Mouse (Mus musculus): Measurements from ENCODE around the gene Drg1.

Gene Drg1

DNA sequence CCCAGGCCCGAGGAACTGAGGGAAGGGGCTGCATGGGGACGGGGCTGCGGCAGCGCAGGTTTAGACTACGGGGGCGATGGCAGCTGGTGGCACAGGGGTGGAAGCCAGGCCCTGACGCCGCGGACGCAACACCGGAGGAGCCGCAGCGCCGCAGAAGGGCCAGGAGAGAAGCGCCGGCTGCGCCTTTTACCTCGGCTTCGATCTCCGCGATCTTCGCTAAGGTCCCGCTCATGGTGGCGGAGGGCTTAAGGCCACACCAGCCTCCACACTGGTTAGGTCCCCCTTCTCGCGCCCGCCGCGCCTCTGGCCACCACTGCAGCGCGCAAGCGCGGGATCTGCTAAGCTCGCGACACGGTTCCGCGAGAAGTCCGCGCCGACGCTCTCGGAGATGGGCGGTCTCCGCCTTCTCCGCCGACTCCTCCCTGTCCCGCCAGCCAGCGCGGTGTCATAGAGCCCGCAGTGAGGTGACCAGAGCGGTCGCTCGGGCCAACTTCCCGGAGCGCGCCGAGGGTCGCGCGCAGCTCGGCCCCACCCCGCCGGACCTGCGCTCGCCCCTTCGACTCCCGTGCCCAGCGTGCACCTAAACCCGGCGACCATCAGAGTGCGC, at the start of gene Drg1:
TSS of gene Drg1 (minus strand) at position 337 of the 607 bp plus-strand sequence.
- peak; percentile 99 for DNase-seq (ENCODE audit: low read depth, low spot score)

DNA sequence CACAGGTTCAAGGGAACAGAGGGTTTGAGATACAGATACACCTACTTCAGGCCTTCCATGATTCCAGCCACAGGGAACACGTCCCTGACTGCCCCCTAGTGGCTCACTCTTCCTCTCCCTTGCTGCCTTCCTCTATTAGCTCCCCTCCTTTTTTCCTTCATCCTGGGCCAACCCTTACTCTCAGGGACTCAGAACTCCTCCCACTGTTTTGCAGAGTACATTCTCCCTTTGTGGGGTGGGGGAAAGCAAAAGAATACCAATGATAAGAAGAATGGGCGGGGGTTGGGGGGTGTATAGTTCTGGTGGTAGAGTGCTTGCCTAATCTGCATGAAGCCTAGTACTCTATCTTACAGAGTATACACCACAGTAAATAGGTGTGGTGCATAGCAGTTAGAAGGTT, 47.9 kb upstream of the Drg1 start:
- DNase-seq (ENCODE audit: low read depth, low spot score) = peak; percentile 95

DNA sequence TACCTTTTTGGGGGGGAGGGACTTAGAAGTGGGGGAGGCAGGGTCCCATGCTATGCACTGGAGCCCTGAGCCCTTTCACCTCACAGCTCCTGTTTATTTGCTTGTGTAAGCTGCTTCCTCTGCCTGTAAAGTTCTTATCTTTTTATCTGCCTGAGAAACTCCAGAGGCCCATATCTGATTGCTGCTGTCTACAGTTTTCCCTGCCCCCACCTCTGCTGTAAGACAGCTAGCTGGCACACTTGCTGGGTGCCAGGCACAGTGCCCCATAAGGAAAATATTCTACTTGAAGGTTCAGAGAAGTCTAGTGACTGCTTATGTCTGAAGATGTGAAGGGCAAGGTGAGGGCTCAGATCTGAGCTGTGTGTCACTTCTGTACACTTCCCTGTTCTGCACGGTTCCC, 47.1 kb upstream of the Drg1 start:
- no peak for DNase-seq (ENCODE audit: low read depth, low spot score)

DNA sequence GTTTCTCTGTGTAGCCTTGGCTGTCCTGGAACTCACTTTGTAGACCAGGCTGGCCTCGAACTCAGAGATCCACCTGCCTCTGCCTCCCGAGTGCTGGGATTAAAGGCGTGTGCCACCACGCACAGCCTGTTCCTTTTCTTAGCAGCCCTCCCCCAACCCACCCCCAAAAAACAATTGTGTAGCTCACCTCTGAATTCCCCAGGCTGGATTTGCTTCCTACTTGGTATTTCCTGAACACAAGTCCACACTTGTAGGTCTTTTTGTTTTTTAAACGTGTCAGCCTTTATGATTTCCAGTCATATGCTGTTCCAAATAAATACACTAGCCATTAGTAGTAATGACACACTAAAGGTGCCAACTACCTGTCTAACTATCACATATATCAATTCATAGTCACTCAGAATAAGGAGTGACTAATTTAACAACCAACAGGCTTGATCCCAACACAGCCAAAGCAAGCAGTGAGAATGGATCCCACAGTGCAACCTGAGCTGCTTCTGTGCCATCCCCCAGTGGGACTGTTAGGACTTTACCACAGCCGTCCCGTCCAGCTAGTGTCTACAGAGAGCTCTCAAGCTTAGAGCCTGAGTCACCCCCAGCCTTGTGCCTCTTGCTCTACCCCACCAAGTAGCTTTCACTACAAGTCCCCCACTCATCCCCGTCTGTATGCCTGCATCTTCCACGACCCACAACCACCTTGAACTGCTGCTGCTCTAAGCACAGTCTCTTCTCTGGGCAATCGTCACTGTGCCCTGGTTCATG, 45.6 kb upstream of the Drg1 start:
- DNase-seq (ENCODE audit: low read depth, low spot score) = no peak

DNA sequence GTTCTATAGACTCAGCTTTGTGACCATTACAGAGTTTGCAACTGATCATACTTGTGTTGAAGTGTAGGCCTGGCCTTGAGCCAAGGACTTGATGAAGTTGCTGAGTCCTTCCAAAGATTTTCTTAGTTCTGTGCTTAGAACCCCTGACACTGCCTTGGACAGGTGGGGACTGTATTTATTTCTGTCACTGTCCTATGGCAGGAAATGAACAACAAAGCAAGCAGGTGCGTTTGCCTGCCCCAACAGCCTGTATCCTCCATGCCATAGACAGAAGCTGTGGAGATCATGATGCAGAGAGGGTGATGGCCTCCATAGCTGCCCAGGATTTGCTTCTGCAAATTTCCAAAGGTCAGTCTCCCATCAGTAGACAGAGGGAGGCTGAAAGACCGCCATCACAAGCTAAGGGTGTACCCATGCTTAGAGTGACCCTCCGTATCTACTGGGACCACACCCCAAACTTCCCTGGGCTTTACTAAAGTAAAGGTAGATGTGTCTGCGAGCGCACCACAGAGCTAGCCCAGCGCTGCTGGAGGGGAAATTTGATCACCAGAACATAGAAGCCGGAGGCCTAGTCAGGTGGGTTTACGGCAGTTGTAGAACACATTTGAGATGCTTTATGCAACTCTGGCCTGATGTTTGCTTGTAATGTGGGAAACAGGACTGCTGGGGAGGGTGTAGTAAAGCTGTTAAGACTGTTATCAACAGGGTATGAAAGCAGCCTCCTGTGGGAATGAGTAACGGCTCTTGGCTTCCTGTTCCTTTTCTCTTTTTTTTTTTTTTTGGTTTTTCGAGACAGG, 44.8 kb upstream of the Drg1 start:
- DNase-seq (ENCODE audit: low read depth, low spot score) = no peak

DNA sequence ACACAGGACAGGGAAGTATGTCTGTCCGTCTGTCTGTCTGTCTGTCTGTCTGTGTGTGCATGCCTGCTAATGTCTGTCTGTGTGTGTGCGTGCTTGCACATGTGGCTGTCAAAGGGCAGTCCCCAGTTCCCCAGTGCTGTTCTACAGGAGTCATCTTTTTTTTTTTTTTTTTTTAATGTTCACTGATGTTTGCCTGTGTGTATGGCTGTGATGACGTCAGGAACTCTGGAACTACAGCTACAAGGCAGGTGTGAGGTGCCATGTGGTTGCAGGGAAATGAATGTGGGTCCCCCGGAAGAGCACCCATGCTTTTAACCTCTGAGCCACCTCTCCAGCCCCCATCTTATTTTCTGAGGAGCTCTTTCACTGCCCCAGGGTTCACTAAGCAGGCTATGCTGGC, 43.7 kb upstream of the Drg1 start:
- no peak for DNase-seq (ENCODE audit: low read depth, low spot score)

DNA sequence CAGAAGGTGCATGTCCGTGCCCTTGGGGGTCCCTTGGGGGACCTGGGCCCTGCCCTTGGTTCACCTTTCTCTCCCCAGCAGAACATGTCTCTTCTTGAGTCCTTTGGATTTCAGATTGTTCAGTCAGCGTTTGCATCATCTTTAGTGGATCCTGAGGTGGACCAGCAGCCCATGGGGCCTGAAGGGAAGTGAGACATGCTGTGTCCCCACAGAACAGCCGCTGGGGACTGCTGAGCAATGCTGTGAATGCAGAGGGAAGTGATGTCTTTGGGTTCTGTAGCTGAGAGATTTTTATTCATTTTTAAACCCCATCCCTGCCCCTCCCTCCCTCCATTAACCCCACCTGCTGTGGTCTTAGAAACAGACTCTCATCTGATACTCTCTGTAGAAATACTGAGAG, 41.7 kb upstream of the Drg1 start:
- no peak for DNase-seq (ENCODE audit: low read depth, low spot score)

DNA sequence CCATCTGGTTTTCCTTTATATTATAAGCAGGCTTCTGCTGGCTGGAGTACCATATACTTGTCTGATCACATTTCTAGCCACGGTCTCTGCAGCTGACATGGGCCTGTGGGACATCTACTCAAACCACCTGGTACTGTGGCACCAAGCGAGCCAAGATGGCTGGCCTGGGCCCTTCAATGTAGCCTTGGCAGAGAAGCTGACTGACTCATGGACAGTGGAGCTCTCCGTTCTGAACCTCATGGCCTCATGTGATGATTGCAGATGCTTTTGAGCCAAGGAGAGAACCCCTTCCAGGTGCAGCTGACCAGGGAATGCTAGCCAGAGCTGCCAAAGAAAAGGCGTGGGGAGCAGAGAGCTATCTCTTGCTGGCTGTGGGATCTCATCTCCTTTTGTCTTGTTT, 39.6 kb upstream of the Drg1 start:
- DNase-seq (ENCODE audit: low read depth, low spot score) = no peak

DNA sequence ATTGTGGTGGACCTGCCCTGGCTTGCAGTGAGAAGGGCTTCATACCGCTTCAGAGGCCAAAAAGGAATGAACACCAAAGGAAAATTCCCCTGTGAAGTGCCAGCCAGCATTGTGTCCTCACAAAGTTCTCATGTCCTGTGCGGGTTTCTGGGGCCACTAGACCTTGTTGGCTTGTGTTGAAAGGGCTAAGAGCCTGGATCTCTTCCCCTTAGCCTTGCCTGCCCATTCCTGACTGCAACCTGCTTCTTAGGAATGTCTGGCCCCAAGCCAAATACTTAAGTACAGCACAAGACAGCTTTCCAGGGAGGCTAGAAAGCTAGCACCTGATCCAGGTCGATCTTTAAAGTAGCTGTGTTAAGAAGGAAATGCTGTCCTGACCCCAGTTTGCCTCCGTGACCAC, 36.6 kb upstream of the Drg1 start:
- DNase-seq (ENCODE audit: low read depth, low spot score) = peak; percentile 70

DNA sequence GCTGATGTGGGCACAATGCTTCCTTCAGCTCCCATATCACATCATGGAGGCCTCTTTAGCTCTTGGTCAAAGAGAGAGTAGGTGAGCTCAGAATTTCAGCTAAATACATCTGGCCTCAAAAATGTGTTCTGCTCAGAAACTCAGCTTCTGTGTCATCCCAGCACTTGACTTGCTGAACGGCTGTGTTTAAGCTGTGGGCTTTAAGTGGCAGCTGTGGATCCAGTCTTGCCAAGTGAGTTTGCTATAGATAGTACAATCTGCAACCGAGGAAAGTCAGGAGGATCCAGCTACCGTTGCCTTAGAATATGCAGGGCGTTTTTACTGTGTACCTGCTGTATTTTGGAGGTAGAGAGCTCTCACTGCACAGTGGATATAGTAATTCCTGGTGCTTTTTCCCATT, 36.2 kb upstream of the Drg1 start:
- no peak for DNase-seq (ENCODE audit: low read depth, low spot score)

DNA sequence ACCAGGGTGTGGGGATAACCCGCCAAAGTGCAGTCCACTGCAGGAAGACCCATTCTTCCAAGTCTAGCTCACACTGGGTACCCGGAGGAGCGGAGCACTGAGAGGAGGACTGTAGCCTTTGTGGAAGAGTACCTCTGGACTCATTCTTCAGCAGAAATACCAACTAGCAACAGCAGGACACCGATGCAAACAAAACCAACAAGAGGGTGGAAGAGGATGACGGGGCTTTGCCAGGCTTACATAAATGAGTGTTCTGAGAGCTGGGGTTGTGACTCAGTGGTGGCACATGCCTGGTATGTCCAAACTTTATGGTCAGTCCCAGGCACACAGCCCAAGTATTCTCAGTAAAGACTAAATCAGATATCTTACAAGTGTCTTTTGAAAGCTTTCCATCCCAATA, 34.9 kb upstream of the Drg1 start:
- no peak for DNase-seq (ENCODE audit: low read depth, low spot score)

DNA sequence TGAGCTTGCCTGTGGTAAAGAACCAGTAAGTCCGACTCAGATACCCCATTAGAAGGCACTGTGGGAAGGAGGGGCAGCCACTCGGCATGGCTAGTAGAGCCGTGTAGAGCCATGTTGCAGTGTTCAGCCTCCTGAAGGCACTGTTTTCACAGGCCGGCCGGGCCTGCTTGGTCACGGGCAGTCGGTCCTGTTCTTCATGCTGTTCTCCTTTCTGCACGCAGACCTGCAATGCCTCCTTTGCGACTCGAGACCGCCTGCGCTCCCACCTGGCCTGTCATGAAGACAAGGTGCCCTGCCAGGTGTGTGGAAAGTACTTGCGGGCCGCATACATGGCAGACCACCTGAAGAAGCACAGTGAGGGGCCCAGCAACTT, 32.6 kb upstream of the Drg1 start:
- no peak for DNase-seq (ENCODE audit: low read depth, low spot score)

DNA sequence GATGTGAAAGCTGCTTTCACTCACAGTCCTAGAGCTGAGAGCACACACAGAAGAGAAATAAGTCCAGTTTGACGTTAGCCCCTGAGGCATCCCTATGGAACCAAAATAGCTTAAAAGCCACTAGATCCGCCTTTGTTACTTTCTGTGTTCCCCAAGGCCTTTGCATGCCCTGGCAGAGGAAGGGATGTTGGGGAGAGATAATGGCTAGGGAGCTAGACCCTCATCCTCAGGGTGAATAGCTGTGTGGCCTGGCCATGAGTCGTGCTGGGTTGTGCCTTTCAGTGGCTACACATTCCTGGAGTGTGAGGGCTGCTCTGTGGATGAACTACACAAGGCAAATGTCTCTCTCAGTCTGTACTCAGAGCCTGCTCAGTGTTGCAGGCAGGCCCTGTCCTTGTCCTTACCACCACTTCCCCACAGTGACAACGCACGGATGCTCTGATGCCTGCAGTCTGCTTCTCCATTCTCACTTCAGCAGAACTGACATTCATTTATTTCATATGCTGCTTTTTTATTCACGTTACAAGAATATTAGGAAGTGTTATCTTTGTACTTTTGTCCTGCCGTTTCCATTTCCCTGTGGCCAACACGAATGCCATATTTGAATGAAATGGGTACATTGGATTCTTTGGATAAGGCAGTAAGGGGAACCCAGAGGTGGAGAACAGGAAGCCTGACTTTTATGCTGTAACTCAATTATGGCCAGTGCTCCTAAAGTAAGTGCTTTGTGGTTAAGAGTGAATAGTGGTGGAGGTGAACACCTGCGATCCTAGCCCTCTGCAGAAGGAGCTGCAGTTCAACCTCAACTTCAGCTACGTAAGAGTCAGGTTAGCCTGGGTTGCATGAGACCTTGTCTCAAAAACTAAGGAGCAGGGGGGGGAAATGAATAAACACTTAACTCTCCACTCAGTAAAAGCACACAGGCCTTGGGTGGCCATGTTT, 31.9 kb upstream of the Drg1 start:
- DNase-seq (ENCODE audit: low read depth, low spot score) = no peak

DNA sequence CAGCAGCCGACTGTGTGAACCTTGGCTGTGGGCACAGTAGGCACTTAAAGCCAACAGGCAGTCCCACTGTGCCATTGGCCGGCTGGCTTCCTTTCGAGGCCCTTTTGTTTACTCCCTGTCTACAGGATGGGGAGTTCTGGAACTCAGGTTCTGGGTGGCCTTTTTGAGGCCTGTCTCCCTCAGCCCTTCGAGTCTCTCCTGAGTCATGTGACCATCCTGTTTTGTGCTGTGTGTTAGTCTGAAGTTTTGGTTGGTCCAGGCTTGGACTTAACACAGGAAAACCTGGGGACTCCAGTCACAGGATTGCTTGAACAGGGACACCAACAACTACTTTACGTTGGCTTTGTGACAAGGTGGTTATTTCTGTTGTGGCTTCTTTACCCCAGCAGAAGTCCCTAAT, 29.8 kb upstream of the Drg1 start:
- DNase-seq (ENCODE audit: low read depth, low spot score) = no peak

DNA sequence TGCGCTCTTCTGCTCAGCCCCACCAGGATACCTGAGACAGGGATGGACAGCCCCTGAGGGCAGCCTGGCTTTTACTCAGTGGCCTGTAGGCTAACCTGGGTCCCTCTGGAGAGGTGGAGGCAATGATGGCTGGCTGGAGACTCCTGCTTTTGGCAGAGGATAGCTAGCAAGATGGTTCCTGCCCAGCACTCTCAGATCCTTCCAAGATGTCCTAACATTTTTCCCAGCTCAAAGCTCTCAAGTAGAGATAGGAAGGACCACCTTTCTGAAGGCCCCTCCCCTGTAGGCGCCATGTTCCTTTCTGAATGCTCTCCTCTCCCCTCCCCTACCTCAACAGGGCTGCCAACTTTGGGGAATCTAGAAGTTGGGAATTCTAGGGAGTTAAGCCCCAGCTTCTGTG, 28.4 kb upstream of the Drg1 start:
- DNase-seq (ENCODE audit: low read depth, low spot score) = no peak

DNA sequence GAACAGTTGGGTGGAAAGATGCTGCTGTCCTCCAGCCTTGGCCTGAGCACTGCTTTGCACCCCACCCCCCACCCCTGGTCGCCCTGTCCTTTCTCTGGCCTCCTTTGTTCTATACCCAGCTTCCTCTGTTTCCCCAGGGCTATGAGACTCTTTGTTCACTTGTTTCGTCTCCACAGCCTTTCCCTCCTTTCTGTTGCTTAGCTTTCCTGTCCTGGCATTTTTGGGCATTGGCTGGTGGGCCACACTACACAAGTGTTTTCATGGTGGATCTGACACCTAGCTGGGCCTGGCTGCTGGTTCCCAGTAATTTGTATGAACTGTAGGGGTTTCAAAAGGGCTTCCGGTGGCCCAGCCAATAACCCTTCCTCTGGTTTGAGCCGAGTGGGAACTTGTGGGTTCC, 27.1 kb upstream of the Drg1 start:
- DNase-seq (ENCODE audit: low read depth, low spot score) = no peak

DNA sequence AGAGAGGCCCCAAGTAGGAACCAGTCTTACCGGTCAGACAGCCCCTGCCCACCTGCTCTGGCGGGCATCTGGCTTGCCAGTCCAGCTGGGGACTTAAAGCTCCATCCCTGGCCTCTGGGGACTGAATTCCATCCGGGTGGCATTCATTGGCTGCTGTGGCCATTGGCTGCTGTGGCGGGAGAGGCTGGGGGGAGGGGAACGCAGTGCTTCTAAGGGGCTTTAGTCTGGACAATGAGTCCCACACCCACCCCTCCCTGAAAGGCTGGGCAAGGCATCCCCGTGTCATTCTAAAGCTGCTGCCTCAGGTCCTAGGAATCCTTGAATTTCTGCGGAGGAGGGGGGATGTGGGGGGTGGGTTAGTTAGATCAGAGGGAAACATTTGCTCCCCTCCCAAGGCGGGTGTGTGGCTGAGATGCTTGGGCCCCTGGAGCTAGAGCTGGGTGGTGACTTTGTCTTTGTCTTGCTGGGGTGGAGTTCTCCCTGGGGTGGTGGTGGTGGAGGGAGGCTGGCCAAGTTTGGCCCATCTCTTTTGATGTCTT, 26.6 kb upstream of the Drg1 start:
- DNase-seq (ENCODE audit: low read depth, low spot score) = peak; percentile 98

DNA sequence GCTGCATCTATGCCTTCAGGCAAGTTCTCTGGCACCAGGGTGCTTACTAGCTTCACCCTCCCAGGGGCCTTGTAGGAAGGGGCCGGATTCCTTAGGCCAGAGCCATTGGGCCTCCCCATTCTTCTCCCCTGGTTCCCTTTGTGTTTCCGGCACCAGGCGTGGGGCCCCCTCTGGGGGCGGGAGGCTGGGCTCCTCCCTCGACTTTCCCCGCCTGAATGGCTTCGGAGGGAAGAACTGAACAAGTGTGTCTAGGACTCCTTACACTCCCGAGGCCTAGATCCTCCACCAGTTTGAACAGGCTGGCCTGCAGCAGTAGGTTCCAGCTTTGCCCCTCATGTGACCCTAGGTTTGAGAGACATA, 25.8 kb upstream of the Drg1 start:
- peak; percentile 92 for DNase-seq (ENCODE audit: low read depth, low spot score)

DNA sequence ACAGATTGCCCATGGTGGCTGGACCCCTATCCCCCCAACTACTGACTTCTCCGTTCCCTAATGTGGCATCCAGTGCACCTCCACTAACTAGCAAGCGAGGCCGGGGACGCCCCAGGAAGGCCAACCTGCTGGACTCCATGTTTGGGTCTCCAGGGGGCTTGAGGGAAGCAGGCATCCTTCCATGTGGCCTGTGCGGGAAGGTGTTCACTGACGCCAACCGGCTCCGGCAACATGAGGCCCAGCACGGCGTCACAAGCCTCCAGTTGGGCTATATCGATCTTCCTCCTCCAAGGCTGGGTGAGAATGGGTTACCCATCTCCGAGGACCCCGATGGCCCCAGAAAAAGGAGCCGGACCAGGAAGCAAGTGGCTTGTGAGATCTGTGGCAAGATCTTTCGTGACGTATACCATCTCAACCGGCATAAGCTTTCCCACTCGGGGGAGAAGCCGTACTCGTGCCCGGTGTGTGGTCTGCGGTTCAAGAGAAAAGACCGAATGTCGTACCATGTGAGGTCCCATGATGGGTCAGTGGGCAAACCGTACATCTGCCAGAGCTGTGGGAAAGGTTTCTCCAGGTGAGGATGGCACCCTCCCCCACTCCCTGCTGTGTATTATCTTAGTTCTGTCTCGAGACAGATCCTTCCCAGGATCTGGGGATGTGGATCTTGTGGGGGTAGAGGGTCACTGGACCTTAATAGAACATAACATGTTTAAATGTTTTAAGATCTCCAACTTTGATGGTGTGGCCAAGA, 25.3 kb upstream of the Drg1 start:
- peak; percentile 35 for DNase-seq (ENCODE audit: low read depth, low spot score)

DNA sequence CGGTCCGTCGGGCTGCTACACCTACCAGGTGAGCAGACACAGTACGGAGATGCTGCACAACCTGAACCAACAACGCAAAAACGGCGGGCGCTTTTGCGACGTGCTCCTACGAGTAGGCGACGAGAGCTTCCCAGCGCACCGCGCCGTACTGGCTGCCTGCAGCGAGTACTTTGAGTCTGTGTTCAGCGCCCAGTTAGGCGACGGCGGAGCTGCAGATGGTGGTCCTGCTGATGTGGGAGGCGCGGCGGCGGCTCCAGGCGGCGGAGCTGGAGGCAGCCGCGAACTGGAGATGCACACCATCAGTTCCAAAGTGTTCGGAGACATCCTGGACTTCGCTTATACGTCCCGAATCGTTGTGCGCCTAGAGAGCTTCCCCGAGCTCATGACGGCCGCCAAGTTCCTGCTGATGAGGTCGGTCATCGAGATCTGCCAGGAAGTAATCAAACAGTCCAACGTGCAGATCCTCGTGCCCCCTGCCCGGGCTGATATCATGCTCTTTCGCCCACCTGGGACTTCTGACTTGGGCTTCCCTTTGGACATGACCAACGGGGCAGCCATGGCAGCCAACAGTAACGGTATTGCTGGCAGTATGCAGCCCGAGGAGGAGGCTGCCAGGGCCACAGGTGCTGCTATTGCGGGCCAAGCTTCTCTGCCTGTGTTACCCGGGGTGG, 24.6 kb upstream of the Drg1 start:
- peak; percentile 74 for DNase-seq (ENCODE audit: low read depth, low spot score)
